Mouse (Mus musculus): ENCODE measurements around the gene Mmp9.

DNA sequence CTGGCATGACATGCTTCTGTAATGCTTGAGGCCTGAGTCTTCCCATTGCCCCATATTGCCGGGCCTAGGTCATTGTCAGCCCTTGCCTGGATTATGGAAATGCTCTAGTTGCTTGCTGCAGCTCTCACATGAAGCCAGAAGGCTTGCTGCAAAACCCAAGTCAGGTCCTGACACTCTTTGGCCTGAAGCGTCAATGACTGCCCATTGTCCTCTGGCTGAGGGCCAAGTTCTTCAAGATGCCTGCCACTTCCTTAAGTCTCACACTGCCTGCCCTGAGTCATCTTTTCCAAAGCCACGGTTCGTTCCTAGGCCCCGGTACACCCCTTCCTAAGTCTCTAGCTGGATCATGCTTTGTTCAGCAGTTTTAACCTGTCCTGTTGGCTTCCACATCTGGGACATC is 32.1 kb downstream of the Mmp9 start:
- TF ChIP-seq ZNF384 (IDR thresholded peaks at IDR 0.05; ENCODE audit: low read depth, low read length): no peak
- TF ChIP-seq MAFK (IDR thresholded peaks at IDR 0.05; ENCODE audit: insufficient read depth, low read depth, low read length): no peak
- TF ChIP-seq HCFC1 (IDR thresholded peaks at IDR 0.05; ENCODE audit: borderline replicate concordance, insufficient read depth, low read length): no peak
- TF ChIP-seq ZC3H11A (IDR thresholded peaks at IDR 0.05; ENCODE audit: borderline replicate concordance, low read depth, low read length): no peak
